Mouse (Mus musculus): Measurements from ENCODE around the gene Shb. TPM values are rescaled to one million over a fixed set of nuclear protein-coding genes. Genes with fewer than 3 reads are reported as not detected.

The Shb gene
- total RNA-seq, 2 experiments from 2014 or later, result 21.5 to 24.9 TPM

DNA sequence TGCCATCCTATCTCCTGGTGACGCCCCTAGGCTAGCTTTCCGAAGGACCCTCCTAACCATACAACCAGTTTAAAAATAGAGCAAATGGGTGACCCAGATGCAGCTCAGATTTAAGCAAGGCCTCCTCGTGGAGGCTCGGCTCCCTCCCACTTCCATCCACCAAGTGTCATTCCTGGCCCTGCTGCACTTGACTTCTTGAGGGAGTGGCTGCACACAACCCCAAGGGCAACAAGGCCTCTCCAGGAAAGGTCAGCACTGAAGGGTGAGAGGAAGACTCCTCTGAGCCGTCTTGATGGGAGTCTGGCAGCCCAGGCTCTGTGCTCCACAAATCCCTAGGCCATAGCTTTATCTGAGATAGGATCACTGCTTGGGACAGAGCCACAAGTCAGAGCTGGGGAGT lies 25.7 kb downstream of the Shb start:
- no peak for DNase-seq (ENCODE audit: low spot score in 2 of 2)

DNA sequence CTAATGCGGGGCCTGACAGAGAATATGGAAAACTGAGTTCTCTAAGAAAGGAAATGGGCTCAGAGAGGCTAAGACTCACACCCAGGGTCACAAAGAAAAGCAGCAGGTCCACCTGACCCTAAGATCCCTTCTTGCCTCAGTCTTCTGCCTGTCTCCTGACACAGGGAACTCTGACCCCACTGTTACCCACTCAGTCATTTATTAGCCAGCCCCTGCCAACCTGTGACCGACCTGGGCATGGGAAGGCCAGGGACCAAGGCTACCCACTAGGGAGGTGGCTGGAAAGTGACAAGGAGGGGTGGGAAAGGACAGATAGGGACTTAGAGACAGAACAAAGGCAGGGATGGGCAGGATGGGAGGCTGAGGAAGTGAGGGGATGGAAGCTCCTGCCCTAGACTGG lies 26.6 kb downstream of the Shb start:
- DNase-seq (ENCODE audit: low spot score in 2 of 2), result no peak

GRCm38 (mm10) chr4:45505191-45505590 lies 27.1 kb downstream of the Shb start:
- no peak for DNase-seq (ENCODE audit: low spot score in 2 of 2)

GRCm38 (mm10) chr4:45503816-45504215 lies 28.5 kb downstream of the Shb start:
- no peak for DNase-seq (ENCODE audit: low spot score in 2 of 2)

DNA sequence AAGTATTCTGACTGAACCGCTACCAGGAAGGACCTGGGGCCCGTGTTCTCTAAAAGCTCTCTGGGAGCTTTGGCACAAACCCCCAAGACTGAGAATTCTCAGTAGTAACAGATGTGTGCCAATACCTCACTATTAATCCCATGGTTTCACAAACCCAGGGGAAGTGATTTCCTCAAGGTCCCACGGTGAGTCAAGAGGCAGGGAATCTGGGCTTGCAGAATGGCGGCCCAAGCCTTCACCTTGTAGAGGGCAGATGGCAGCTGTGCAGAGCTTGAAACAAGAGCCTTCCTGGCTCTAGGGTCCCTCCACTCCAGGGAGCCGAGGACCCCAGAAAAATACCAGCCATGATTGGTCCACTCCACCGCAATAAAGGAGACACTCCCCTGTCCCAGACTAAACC lies 28.9 kb downstream of the Shb start:
- no peak for DNase-seq (ENCODE audit: low spot score in 2 of 2)

- DNase-seq (ENCODE audit: low spot score in 2 of 2), result no peak
Measured at GRCm38 (mm10) chr4:45502002-45502401, 30.3 kb downstream of the Shb start.

GRCm38 (mm10) chr4:45500381-45500780 lies 31.9 kb downstream of the Shb start:
- no peak for DNase-seq (ENCODE audit: low spot score in 2 of 2)

GRCm38 (mm10) chr4:45499556-45499955 lies 32.7 kb downstream of the Shb start:
- DNase-seq (ENCODE audit: low spot score in 2 of 2), result no peak

GRCm38 (mm10) chr4:45499081-45499480 lies 33.2 kb downstream of the Shb start:
- no peak for DNase-seq (ENCODE audit: low spot score in 2 of 2)

DNA sequence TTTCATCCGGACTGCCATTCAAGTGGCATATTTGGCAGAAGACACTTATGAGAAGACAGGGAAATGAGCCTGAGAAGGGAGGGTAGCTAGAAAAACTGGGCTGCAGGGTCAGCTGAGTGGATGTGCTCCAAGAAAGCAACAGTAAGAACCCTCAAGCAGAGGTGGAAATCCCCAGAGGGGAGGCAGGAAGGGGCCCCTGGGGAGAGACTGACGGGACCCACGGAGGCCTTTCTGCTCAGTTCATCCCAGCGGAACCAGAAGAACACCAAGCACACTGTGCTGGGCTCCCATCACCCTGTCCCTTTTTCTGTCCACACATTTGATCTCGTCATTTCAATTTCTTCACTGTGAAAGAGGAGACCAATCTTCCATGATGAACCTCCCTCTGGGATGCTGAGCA lies 33.9 kb downstream of the Shb start:
- no peak for DNase-seq (ENCODE audit: low spot score in 2 of 2)

DNA sequence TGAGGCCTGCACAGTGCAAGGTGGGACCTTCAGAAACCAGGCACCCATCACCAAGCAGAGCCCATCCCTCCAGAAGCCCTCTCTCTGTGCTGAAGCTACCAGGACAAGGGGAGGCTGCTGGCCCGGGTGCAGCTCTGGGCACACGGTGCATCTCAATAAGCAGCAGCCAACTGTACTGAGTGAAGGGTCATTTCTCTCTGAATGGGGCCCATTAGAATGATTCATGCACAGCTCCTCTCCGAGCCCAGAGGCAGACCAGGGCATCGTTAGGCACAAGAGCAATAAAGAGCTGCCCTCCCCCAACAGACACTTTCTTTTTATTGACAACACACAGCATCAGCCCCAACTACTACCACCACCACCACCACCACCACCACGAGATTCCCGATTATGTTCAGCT lies 35.0 kb downstream of the Shb start:
- no peak for DNase-seq (ENCODE audit: low spot score in 2 of 2)

DNA sequence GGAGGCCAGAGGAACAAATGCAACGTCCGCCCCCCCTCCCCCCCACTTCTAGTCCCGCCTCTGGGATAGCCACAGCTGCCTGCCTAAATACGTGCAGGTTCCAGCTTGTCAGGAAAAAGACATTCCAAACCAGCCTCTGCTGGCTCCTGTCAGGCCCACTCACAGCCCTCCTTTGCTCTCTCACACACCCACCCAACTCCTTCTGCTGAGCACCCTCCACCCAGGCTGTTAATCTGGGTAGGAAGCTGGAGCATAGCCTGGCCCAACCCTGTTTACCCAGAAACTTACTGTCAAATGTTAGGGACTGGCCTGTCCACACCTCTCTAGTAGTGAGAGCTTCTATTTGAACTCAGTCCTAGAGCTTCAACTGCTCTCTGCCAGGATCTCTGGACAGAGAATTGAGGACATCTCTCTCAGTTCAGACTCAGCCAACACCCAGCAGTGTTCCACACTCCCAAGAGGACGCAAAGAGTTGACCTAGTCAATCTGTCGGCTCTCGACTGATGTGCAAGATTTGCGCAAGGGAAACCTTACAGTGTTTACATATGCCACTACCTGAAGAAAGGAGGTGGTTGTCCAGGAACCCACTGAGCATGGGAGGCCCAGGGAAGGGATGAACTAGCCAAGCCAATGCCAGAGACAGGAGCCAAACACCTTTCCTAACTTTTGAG lies 36.6 kb downstream of the Shb start:
- no peak for DNase-seq (ENCODE audit: low spot score in 2 of 2)

GRCm38 (mm10) chr4:45493786-45494400 lies 38.4 kb downstream of the Shb start:
- DNase-seq (ENCODE audit: low spot score in 2 of 2), result no peak

- DNase-seq (ENCODE audit: low spot score in 2 of 2), result no peak
Measured at GRCm38 (mm10) chr4:45493118-45493517, 39.2 kb downstream of the Shb start.

GRCm38 (mm10) chr4:45492681-45493081 lies 39.6 kb downstream of the Shb start:
- DNase-seq (ENCODE audit: low spot score in 2 of 2), result no peak

DNA sequence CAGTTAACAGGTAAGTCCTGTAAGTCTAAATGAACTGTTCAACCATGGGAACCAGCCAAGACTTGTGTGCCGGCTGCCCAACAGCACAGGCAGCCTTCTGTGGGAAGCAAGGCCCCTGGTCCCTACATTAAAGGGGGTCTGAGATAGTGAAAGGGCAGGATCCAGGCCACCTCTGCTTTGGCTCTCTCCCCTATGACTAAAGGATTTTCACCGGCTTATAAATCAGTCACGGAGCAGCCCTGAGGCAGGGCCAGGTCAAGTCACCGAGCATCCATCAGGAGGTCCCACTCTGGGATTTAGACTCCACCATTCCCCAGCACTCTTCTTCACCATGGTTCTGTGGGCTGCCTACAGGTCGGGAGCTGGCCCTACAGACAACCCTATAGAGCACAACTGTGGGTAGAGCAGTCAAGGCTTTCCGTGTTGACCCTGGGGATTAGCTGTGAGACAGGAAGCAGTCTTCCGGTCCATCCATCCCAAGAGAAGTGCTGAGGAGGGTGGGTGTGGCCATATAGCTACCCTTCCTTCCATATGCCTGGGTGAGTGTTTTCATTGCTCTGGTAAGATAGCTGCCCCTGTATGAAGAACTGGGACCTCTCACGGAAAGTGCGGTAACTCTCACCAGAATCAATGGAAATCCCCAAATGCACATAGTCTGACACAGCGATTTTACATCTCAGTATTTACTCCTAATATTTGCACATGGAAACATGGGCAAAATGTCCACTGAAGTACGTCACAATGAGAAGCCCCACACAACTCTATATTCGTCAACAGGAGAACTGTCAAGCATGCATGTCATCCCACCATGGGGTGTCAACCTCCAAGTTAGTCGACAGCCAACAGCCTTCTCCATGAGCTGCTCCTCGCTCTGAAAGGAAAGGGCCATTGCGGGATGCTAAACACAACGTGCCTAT lies 40.3 kb downstream of the Shb start:
- DNase-seq (ENCODE audit: low spot score in 2 of 2), result no peak

- DNase-seq (ENCODE audit: low spot score in 2 of 2), result no peak
Measured at GRCm38 (mm10) chr4:45491119-45491679, 41.1 kb downstream of the Shb start.

DNA sequence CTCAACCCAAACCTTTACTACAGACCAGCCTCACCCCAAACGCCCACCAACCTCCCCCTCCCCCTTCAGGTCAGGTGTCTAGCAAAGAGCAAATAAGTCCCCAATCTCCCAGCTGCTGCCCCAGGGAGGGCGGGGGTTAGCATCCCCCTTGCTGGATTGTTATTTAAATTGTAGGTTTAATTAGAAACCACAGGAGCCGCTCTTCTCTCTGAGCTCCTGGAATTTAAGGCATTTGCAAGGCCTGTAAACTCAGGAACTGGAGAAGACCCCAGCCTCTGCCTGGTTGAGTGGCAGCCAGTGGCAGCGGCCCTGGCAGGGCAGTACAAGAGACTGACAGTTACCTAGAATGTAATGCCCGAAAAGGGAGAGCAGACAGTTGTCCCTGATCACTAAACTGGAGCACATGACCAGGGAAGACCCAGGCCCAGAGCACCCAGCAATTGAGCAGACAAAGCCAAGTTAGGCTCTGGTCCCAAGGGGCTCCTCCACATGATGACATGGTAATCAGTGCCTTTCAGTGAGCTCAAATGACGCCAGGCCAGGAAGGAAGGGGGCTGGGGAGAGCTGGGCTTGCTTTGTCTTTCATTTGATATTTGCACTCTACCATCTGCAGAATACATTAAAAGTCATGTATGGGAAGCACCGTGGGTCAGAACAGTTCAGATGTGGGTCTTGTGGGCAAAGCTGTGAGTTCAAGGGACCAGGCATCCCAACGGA lies 42.1 kb downstream of the Shb start:
- DNase-seq (ENCODE audit: low spot score in 2 of 2), result no peak

DNA sequence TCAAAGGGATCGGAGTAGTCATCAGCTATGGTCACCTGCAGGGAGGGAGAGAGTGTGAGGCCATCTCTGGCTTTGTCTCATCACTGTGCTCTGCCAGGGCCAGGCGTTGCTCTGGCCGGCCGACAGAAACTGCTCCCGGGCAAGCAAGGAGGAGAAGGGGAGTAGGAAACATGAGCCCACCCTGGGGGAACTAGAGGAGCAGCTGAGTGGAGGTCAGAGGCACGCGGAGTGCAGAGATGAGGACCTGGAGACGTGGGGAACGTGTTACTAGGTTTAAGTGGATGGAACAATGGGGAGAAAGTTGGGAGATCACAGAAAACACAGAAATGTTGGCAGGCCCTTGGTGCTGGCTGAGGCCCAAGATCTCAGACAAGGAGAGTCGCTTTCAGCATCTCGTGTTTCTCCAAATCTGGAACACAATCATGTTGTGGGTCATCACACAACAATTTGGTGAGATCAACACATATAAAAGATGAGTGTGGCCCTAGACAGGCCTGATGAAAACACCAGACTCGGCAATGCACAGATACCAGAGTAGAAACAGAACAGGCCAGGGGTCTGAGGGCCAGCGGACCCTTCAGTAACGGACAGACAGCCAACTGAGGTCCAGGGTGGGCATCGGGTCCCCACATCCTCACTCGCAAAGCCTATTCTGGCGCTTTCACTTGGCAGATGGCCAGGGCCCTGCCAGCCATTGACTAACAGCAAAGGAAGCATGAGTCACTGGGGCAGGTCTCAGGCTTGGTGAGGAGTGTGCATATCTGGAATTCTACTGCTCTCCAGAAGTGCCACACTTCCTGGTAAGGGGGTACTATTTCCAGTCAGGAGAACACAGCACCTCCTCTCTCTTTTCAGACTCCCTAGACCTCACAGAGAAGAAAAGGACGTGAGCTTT lies 42.9 kb downstream of the Shb start:
- DNase-seq (ENCODE audit: low spot score in 2 of 2), result peak in 1 of 2 experiments; percentile 61

DNA sequence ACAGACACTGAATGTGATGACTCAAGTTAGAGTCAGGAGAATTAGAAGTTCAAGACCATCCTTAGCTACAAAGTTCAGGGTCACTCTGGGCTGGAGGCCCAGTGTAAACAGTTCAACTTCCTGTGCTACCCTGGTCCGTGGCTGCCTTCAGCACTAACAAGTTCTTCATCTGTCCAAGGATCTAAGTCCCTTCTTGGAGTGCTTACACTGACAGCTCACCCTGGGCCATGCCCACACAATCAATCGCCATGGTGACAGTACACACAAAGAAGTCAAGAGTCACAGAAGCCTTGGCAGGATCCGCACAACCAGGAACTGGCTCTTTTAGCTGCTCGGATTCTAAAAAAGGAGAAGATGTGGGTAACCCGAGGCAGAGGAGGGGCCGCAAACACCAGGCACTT lies 44.6 kb downstream of the Shb start:
- no peak for DNase-seq (ENCODE audit: low spot score in 2 of 2)
